Mouse (Mus musculus): Measurements from ENCODE around the gene Elf4.
"Not testable (repeated sequence)": the region's sequence is repeated elsewhere in the genome, so short reads cannot be mapped to it uniquely, and the experiment has no call there.

The Elf4 gene

GRCm38 (mm10) chrX:48436082-48436481, 26.9 kb downstream of the Elf4 start:
- DNase-seq (ENCODE audit: low read depth, low spot score) = not testable (repeated sequence)

GRCm38 (mm10) chrX:48435477-48435900, 27.4 kb downstream of the Elf4 start:
- no peak for DNase-seq (ENCODE audit: low read depth, low spot score)

- DNase-seq (ENCODE audit: low read depth, low spot score) = no peak
Measured at GRCm38 (mm10) chrX:48434251-48434650, 28.7 kb downstream of the Elf4 start.

- peak; percentile 55 for DNase-seq (ENCODE audit: low read depth, low spot score)
Measured at GRCm38 (mm10) chrX:48433527-48433899, 29.4 kb downstream of the Elf4 start.

GRCm38 (mm10) chrX:48432599-48433526, 30.1 kb downstream of the Elf4 start:
- DNase-seq (ENCODE audit: low read depth, low spot score) = peak; percentile 54

- DNase-seq (ENCODE audit: low read depth, low spot score) = peak; percentile 69
Measured at GRCm38 (mm10) chrX:48429538-48429937, 33.4 kb downstream of the Elf4 start.

- DNase-seq (ENCODE audit: low read depth, low spot score) = no peak
Measured at GRCm38 (mm10) chrX:48429100-48429499, 33.8 kb downstream of the Elf4 start.

GRCm38 (mm10) chrX:48428642-48429041, 34.3 kb downstream of the Elf4 start:
- no peak for DNase-seq (ENCODE audit: low read depth, low spot score)

- DNase-seq (ENCODE audit: low read depth, low spot score) = peak; percentile 15
Measured at GRCm38 (mm10) chrX:48428241-48428640, 34.7 kb downstream of the Elf4 start.

GRCm38 (mm10) chrX:48425280-48425679, 37.7 kb downstream of the Elf4 start:
- no peak for DNase-seq (ENCODE audit: low read depth, low spot score)

GRCm38 (mm10) chrX:48424583-48424982, 38.3 kb downstream of the Elf4 start:
- DNase-seq (ENCODE audit: low read depth, low spot score) = peak; percentile 20

- no peak for DNase-seq (ENCODE audit: low read depth, low spot score)
Measured at GRCm38 (mm10) chrX:48423671-48424070, 39.3 kb downstream of the Elf4 start.

- DNase-seq (ENCODE audit: low read depth, low spot score) = peak; percentile 58
Measured at GRCm38 (mm10) chrX:48422986-48423385, 39.9 kb downstream of the Elf4 start.

- DNase-seq (ENCODE audit: low read depth, low spot score) = no peak
Measured at GRCm38 (mm10) chrX:48418417-48418816, 44.5 kb downstream of the Elf4 start.

GRCm38 (mm10) chrX:48414291-48414690, 48.6 kb downstream of the Elf4 start:
- no peak for DNase-seq (ENCODE audit: low read depth, low spot score)

GRCm38 (mm10) chrX:48412629-48413028, 50.3 kb downstream of the Elf4 start:
- no peak for DNase-seq (ENCODE audit: low read depth, low spot score)

GRCm38 (mm10) chrX:48410388-48410776, 52.5 kb downstream of the Elf4 start:
- DNase-seq (ENCODE audit: low read depth, low spot score) = no peak

- peak; percentile 68 for DNase-seq (ENCODE audit: low read depth, low spot score)
Measured at GRCm38 (mm10) chrX:48409611-48410387, 53.1 kb downstream of the Elf4 start.

- DNase-seq (ENCODE audit: low read depth, low spot score) = no peak
Measured at GRCm38 (mm10) chrX:48405141-48405540, 57.8 kb downstream of the Elf4 start.

GRCm38 (mm10) chrX:48399994-48400393, 62.9 kb downstream of the Elf4 start:
- DNase-seq (ENCODE audit: low read depth, low spot score) = no peak

GRCm38 (mm10) chrX:48389380-48389779, 73.6 kb downstream of the Elf4 start:
- no peak for DNase-seq (ENCODE audit: low read depth, low spot score)

- DNase-seq (ENCODE audit: low read depth, low spot score) = peak; percentile 5
Measured at GRCm38 (mm10) chrX:48385927-48386326, 77.0 kb downstream of the Elf4 start.

- DNase-seq (ENCODE audit: low read depth, low spot score) = peak; percentile 16
Measured at GRCm38 (mm10) chrX:48383643-48384042, 79.3 kb downstream of the Elf4 start.
